Mouse (Mus musculus) stomach, postnatal 0 days (tissue): ENCODE data around the gene Paxx. TPM values are rescaled to one million over a fixed set of nuclear protein-coding genes. Genes with fewer than 3 reads are reported as not detected.

Experiments
- ATAC-seq: fragments of 200-750 bp; cut with Nextera tagmentation; 2 replicates; pipeline ENCODE4 v1.8.0; 2017; ENCODE audit not compliant: low FRiP score, low TSS enrichment
- DNase-seq: peaks from one replicate; pipeline ENCODE4 v3.0.0-alpha.2; 2016; ENCODE audit warnings: low spot score
- H3K27ac ChIP-seq: fragments of 300-500 bp; sonication (generic); replicated peaks from 2 replicates; pipeline ENCODE4 v1.5.1; 2014; ENCODE audit warnings: mild to moderate bottlenecking, control low read depth
- H3K27me3 ChIP-seq: fragments of 300-500 bp; sonication (generic); 2 replicates; pipeline ENCODE4 v1.6.1; 2014; ENCODE audit warnings: low read length; ENCODE audit not compliant: control insufficient read depth, insufficient read depth
- H3K36me3 ChIP-seq: fragments of 300-500 bp; sonication (generic); 2 replicates; pipeline ENCODE4 v1.6.1; 2014; ENCODE audit warnings: low read length, mixed read lengths; ENCODE audit not compliant: control insufficient read depth, insufficient read depth
- H3K4me1 ChIP-seq: fragments of 300-500 bp; sonication (generic); replicated peaks from 2 replicates; pipeline ENCODE4 v1.6.1; 2014; ENCODE audit warnings: antibody characterized with exemption; ENCODE audit not compliant: control insufficient read depth, insufficient read depth
- H3K4me2 ChIP-seq: fragments of 300-500 bp; sonication (generic); replicated peaks from 2 replicates; pipeline ENCODE4 v1.6.1; 2014; ENCODE audit warnings: low read depth, mild to moderate bottlenecking, control low read depth, moderate library complexity
- H3K4me3 ChIP-seq: fragments of 300-500 bp; sonication (generic); 2 replicates; pipeline ENCODE4 v1.5.1; 2014; ENCODE audit warnings: low read depth, low read length, control low read depth
- H3K9ac ChIP-seq: fragments of 300-500 bp; sonication (generic); 2 replicates; pipeline ENCODE4 v1.6.1; 2014; ENCODE audit warnings: mild to moderate bottlenecking, low read length, control low read depth, mixed read lengths
- H3K9me3 ChIP-seq: fragments of 300-500 bp; sonication (generic); 2 replicates; pipeline ENCODE4 v1.6.1; 2016; ENCODE audit warnings: low read length; ENCODE audit not compliant: control insufficient read depth
- CTCF ChIP-seq: IDR thresholded peaks from 2 replicates; pipeline ENCODE4 v1.5.1; 2016; ENCODE audit warnings: antibody characterized with exemption, low read depth, mild to moderate bottlenecking, moderate library complexity
- EP300 ChIP-seq: optimal IDR thresholded peaks from 2 replicates; pipeline ENCODE3; 2016; ENCODE audit warnings: antibody characterized with exemption
- WGBS: fragments of 180-500 bp; shearing (Covaris S2); extraction: QIAGEN DNeasy Blood & Tissue Kit; methylation state at CpG from one replicate; pipeline ENCODE4 v1.1.7; 2014; 5-methylcytosine and 5-hydroxymethylcytosine counted together
- polyA plus RNA-seq: library from polyadenylated mRNA; unstranded; fragments of >200 nt; fragmentation: Nextera tagmentation; extraction: Ambion mirVana; gene quantifications from 2 replicates; pipeline ENCODE4 v1.2.1, GENCODE M21; 2015

Paxx gene
- polyA plus RNA-seq, 1 experiment from 2014 or later = 51.7 TPM

GRCm38 (mm10) chr2:25442682-25443081 lies 18.2 kb downstream of the Paxx start:
- WGBS = 89% methylated on average over 14 of the region's 14 CpGs
- no peak for DNase-seq
- H3K9me3 ChIP-seq = no peaks in the 10 kb centered on the region
- no peak overlapping the region for H3K4me2 ChIP-seq
- 0 out of 2 replicates have a peak, but pooled peaks cover 2% of the 10 kb centered on the region for H3K36me3 ChIP-seq
- no peak overlapping the region for H3K4me3 ChIP-seq
- no peaks in the 10 kb centered on the region for H3K27me3 ChIP-seq
- no peak for TF ChIP-seq EP300
- no peak for TF ChIP-seq CTCF
- no peak for ATAC-seq
- no peak overlapping the region for H3K27ac ChIP-seq
- H3K4me1 ChIP-seq = no peaks in the 10 kb centered on the region
- H3K9ac ChIP-seq = no peak overlapping the region

GRCm38 (mm10) chr2:25441067-25441466 lies 19.8 kb downstream of the Paxx start:
- H3K27ac ChIP-seq = no peak overlapping the region
- H3K4me1 ChIP-seq = no peaks in the 10 kb centered on the region
- H3K27me3 ChIP-seq = no peaks in the 10 kb centered on the region
- H3K36me3 ChIP-seq = no peaks in the 10 kb centered on the region
- TF ChIP-seq CTCF (no peak), EP300 (no peak)
- H3K9ac ChIP-seq = no peak overlapping the region
- WGBS = 85% methylated on average over 20 of the region's 20 CpGs
- H3K4me2 ChIP-seq = no peak overlapping the region
- H3K4me3 ChIP-seq = no peak overlapping the region
- no peak for DNase-seq
- no peak for ATAC-seq
- no peaks in the 10 kb centered on the region for H3K9me3 ChIP-seq

GRCm38 (mm10) chr2:25436286-25436820 lies 24.5 kb downstream of the Paxx start:
- Histone ChIP-seq H3K4me2 (no peak overlapping the region), H3K36me3 (no peaks in the 10 kb centered on the region), H3K27me3 (no peaks in the 10 kb centered on the region), H3K9ac (no peak overlapping the region), H3K4me3 (no peak overlapping the region), H3K9me3 (no peaks in the 10 kb centered on the region), H3K4me1 (no peaks in the 10 kb centered on the region), H3K27ac (no peak overlapping the region)
- 90% methylated on average over 10 of the region's 10 CpGs for WGBS
- ATAC-seq (no peak), DNase-seq (no peak)
- TF ChIP-seq EP300 = no peak
- no peak for TF ChIP-seq CTCF

GRCm38 (mm10) chr2:25434292-25434691 lies 26.6 kb downstream of the Paxx start:
- H3K9ac ChIP-seq = no peak overlapping the region
- no peaks in the 10 kb centered on the region for H3K9me3 ChIP-seq
- DNase-seq (no peak), ATAC-seq (no peak)
- no peak overlapping the region for H3K27ac ChIP-seq
- H3K4me1 ChIP-seq = no peaks in the 10 kb centered on the region
- no peak overlapping the region for H3K4me2 ChIP-seq
- TF ChIP-seq CTCF (no peak), EP300 (no peak)
- no peak overlapping the region for H3K4me3 ChIP-seq
- WGBS = 86% methylated on average over 8 of the region's 8 CpGs
- H3K36me3 ChIP-seq = no peaks in the 10 kb centered on the region
- no peaks in the 10 kb centered on the region for H3K27me3 ChIP-seq

- Histone ChIP-seq H3K27ac (no peak overlapping the region), H3K9me3 (no peaks in the 10 kb centered on the region), H3K9ac (no peak overlapping the region), H3K4me1 (no peaks in the 10 kb centered on the region), H3K36me3 (no peaks in the 10 kb centered on the region), H3K4me2 (no peak overlapping the region), H3K27me3 (no peaks in the 10 kb centered on the region), H3K4me3 (no peak overlapping the region)
- DNase-seq = no peak
- no peak for TF ChIP-seq EP300
- no peak for TF ChIP-seq CTCF
- 88% methylated on average over 17 of the region's 17 CpGs for WGBS
- no peak for ATAC-seq
Observed at GRCm38 (mm10) chr2:25433101-25433500, 27.8 kb downstream of the Paxx start.

- DNase-seq = no peak
Observed at GRCm38 (mm10) chr2:25432326-25433098, 28.4 kb downstream of the Paxx start.

More at GRCm38 (mm10) chr2:25432326-25433098, 28.4 kb downstream of the Paxx start:
- Histone ChIP-seq H3K9ac (no peak overlapping the region), H3K4me2 (no peak overlapping the region), H3K36me3 (no peaks in the 10 kb centered on the region), H3K9me3 (no peaks in the 10 kb centered on the region), H3K27ac (no peak overlapping the region), H3K4me3 (no peak overlapping the region), H3K27me3 (no peaks in the 10 kb centered on the region), H3K4me1 (no peaks in the 10 kb centered on the region)
- TF ChIP-seq EP300 (no peak), CTCF (no peak)
- ATAC-seq = no peak
- 78% methylated on average over 11 of the region's 11 CpGs for WGBS
